Mouse (Mus musculus): ENCODE data around the gene Fancc. TPM values are rescaled to one million over a fixed set of nuclear protein-coding genes. Genes with fewer than 3 reads are reported as not detected.

The Fancc gene
- polyA plus RNA-seq, 1 experiment = 6.8 TPM

- no peak for DNase-seq (ENCODE audit: low read depth)
Observed at GRCm38 (mm10) chr13:63262168-63262957, 234.7 kb downstream of the Fancc start.

DNA sequence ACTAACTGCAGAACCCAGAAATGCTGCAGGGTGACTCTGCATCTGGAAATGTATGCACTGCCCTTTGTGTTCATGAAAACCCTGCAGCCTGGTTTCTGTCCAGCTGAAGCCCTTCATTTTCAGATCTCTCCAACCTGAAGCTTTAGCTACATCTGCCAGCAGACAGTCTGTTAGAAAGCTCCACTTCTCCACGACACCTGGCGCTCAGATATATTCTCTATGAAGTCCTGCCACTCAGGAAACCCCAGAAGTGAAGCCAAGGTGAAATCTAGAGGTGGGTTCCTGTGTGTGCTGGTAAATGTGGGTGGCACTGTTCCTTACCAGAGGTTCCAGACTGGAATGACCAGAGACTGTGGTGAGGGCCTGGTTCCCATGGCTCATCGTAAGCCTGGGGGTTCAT is 235.4 kb downstream of the Fancc start:
- no peak for DNase-seq (ENCODE audit: low read depth)

- no peak for DNase-seq (ENCODE audit: low read depth)
Observed at GRCm38 (mm10) chr13:63260753-63261631, 236.1 kb downstream of the Fancc start.

- no peak for DNase-seq (ENCODE audit: low read depth)
Observed at GRCm38 (mm10) chr13:63260133-63260532, 236.9 kb downstream of the Fancc start.

GRCm38 (mm10) chr13:63258671-63259070 is 238.4 kb downstream of the Fancc start:
- DNase-seq (ENCODE audit: low read depth) = no peak

- DNase-seq (ENCODE audit: low read depth) = no peak
Observed at GRCm38 (mm10) chr13:63258167-63258582, 238.9 kb downstream of the Fancc start.

DNA sequence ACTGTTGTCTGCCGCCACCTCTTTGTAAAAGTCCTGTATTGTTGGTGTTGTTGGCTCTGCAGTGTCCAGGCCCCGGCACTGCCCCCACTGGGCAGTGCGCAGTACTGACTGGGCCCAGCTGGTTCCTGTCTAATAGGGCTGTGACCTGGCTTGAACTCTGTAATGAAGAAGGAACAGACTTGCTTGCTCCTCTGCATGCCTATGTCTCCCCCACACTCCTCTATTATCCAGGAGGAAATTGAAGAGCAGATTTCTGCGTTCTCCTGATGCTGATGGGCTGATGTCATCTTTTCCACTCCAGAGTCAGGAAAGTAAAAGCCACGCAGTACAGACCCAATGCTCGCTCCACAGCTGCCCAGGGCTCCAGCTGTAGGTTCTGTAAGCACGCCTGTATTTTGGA is 240.3 kb downstream of the Fancc start:
- DNase-seq (ENCODE audit: low read depth) = no peak

- DNase-seq (ENCODE audit: low read depth) = no peak
Observed at GRCm38 (mm10) chr13:63256146-63256545, 240.9 kb downstream of the Fancc start.

DNA sequence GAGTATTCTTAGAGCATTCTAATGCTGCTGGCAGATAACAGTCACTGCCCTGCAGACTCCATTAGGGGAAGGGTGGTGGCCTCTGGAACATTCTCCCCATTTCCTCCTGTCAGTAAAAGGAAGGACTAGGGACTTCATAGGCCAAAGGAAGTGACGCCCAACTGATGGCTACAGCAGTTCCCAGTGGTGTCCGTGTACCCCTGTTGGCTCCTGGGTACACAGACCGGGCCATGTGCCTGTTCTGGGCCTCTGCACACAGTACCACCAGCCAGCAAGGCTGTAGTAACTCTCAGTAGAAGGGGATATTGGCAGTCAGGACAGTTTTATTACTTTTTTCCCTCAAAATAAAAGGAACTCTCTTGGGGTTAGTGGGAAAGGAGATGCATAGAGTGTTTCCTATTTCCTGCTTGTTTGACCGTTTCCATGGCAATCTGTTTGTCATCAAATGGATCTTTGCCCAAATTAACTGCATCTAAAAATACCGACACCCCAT is 241.5 kb downstream of the Fancc start:
- no peak for DNase-seq (ENCODE audit: low read depth)

DNA sequence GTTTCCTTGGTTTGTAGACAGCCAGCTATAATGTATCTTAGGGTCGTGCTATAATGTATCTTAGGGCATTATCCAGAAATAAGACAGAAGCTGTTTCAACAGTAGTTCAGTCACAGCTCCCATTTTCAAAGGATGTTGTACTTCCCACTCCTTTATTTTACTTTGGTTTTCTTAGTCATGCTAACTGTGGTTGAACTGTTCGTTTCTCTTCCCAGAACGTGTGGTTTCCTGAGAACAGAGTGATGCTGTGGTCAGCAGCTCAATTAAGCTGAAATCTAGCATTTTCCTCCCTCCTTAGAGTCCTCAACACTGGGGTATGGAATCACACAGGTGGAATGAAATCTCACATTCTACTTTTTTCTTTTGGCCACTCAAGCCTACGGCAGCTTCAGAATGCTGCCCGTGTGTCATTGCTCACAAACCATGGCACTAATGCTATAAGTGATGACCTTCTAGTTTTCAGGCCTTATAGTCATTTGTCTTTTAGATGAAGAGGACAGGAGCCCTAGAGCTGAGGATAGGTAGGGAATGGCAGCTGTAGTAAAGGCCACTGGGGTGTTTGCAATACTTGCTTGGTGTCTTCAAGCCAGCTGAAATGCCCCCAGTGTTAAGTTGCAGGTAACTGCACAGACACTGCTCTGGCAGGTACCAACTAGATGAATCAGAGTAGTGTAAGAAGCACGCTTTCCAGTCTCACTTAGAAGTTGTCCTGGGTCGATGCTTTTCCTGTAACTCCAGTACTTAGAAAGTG is 243.0 kb downstream of the Fancc start:
- no peak for DNase-seq (ENCODE audit: low read depth)

DNA sequence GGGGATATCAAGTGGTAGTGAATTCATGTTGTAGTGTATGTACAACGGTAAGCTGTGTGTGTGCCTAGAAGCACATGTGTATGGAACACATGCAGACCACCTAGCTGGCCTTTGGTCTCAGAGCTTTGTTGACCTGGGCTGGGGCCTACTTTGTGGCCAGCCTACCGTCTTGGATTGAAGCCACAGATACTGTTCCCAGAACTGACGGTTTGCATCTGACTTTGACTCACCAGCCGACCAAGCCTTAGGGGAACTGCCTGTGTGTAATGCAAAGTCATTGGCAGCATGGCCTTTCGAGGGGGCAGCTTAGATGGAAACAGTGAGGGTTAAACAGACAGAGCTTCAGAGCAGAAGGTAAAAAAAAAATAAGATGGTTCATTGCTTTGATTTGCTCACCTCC is 243.9 kb downstream of the Fancc start:
- DNase-seq (ENCODE audit: low read depth) = no peak

- no peak for DNase-seq (ENCODE audit: low read depth)
Observed at GRCm38 (mm10) chr13:63252295-63253010, 244.6 kb downstream of the Fancc start.

- DNase-seq (ENCODE audit: low read depth) = no peak
Observed at GRCm38 (mm10) chr13:63251118-63251889, 245.8 kb downstream of the Fancc start.

DNA sequence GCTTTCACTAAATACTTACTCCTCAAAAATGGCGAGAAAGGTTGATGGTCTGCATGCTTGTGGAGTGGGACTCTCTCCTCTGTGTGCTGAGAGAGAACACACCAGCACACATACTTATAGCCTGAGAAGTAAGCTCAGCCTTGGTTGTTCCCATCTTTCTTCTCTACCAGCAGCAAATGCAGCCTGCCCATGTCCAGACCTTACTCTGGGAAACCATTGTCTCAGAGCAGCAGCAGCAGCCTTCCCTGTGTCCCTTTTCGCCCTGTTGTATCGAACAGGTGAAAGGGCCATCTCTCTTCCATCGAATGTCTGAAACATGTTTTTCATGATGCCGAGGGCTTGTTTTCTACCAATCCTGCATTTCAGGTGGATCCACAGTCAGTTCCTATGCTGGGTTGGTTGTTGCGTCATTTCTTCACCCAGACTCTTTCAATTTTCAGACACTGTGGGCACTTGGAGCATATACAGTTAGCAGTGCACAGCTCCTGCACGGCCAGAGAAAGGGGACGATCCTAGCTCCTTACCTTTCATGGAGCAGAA is 246.6 kb downstream of the Fancc start:
- no peak for DNase-seq (ENCODE audit: low read depth)

DNA sequence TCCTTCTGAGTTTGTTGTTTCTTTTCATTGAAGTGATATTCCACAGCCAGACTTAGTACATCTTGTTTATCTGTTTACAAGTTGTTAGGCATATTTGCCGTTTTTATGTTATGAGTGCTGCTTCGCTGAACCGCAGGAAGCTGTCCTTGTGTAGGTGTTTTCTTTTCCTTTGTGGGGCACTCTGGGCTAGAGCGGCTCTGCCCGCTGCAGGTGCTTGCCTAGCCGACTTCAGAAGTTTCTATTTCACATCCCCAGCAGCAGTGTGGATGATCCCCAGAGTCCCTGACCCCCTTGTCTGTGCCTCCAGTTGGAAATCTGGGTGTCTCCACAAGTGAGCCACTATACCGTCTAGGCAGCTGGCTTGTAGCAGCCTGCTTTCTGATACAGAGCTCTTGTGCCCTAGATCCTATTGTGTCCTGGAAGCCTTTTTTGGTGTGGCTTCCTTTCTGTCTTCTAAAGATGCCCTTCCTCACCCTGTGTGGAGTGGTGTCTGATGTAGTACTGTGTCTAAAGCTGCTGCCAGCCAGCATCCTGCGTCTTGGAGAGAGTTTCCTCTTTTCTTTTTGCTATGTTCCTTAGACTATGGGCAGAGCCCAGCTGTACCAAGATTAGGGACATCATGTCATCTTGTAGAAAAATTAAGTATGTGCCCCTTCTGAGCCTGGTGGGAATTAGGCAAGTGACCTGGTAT is 247.2 kb downstream of the Fancc start:
- no peak for DNase-seq (ENCODE audit: low read depth)

DNA sequence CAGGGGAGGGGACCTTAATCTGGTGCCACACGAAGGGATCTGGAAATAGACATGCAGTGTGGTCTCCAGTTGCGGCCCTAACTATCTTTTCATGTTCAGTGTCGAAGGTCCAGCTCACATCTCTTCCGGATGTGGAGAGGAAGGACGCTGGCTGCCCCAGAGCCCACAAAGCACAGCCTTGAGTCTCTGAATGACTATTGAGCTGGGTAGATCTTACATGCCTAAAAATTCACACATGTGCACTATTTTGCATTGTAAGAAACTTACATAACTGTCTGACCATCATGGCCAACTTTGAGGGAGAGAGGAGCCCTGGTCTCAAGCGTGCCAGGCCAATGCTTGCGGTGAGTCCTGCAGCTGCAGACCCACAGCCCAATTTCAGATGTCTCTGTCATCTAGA is 247.9 kb downstream of the Fancc start:
- no peak for DNase-seq (ENCODE audit: low read depth)

- no peak for DNase-seq (ENCODE audit: low read depth)
Observed at GRCm38 (mm10) chr13:63248318-63248717, 248.8 kb downstream of the Fancc start.

GRCm38 (mm10) chr13:63247631-63248030 is 249.4 kb downstream of the Fancc start:
- DNase-seq (ENCODE audit: low read depth) = no peak

GRCm38 (mm10) chr13:63247041-63247440 is 250.0 kb downstream of the Fancc start:
- DNase-seq (ENCODE audit: low read depth) = no peak

Data from gonadal fat pad, adult 2 months (tissue).